Comparison of ENCODE assay signal across 10 mouse cellular contexts in genomic region chr5:35737231-35737901, GRCm38 (mm10). TPM values are rescaled to one million over a fixed set of nuclear protein-coding genes. Genes with fewer than 3 reads are reported as not detected.
DNase-seq lines count a peak whose midpoint lies in the region; ATAC-seq and TF ChIP-seq lines count a peak whose summit lies in the region.
"Had no signal": no experiment of that assay in that cellular context is flagged by ENCODE, and none has a peak within 500 bp of the region (broad histone marks: within the 10 kb centered on the region; RNA-seq: fewer than 3 reads in every experiment).

No protein-coding gene starts in this region.

- no peaks in the 10 kb centered on the region for H3K4me1 ChIP-seq in hindbrain, postnatal 0 days (ENCODE audit: insufficient read depth, low read length)
- no peaks in the 10 kb centered on the region for H3K4me1 ChIP-seq in hindbrain, embryonic 12.5 days
- peaks cover 41% of the 10 kb centered on the region for H3K4me1 ChIP-seq in lung, embryonic 16.5 days (replicated peaks; ENCODE audit: control insufficient read depth, insufficient read depth, low read length)
- H3K4me1 ChIP-seq in forebrain, embryonic 11.5 days (replicated peaks; ENCODE audit: control insufficient read depth, insufficient read depth, low read length) = no peaks in the 10 kb centered on the region

- H3K9ac ChIP-seq in hindbrain, postnatal 0 days (replicated peaks; ENCODE audit: low read length) = no peak overlapping the region
- no peak overlapping the region for H3K9ac ChIP-seq in hindbrain, embryonic 12.5 days
- H3K9ac ChIP-seq in lung, embryonic 16.5 days (ENCODE audit: low read length) = no peak overlapping the region
- H3K9ac ChIP-seq in forebrain, embryonic 11.5 days (ENCODE audit: low read length) = no peak overlapping the region

- peak; percentile 62 for DNase-seq in hindbrain, postnatal 0 days (ENCODE audit: low spot score)
- DNase-seq in adrenal gland, postnatal 36 days = peak; percentile 76 to 82
- DNase-seq in heart, postnatal 4 days = peak; percentile 79
- DNase-seq in Muller cell, postnatal 12 days (ENCODE audit: inconsistent ontology term) = no peak
- no peak for DNase-seq in forebrain, embryonic 11.5 days (ENCODE audit: low spot score)
- no peak for DNase-seq in thymus, postnatal 36 days

- H3K4me3 ChIP-seq in hindbrain, postnatal 0 days (ENCODE audit: low read length) = no peak overlapping the region
- no peak overlapping the region for H3K4me3 ChIP-seq in hindbrain, embryonic 12.5 days
- H3K4me3 ChIP-seq in lung, embryonic 16.5 days (ENCODE audit: low read length) = no peak overlapping the region
- no peak overlapping the region for H3K4me3 ChIP-seq in forebrain, embryonic 11.5 days (ENCODE audit: low read depth, low read length)

- 62% methylated on average over 20 of the region's 20 CpGs for WGBS in hindbrain, postnatal 0 days
- WGBS in hindbrain, embryonic 12.5 days = 80% methylated on average over 20 of the region's 20 CpGs
- 41% methylated on average over 20 of the region's 20 CpGs for WGBS in lung, embryonic 16.5 days
- 88% methylated on average over 20 of the region's 20 CpGs for WGBS in forebrain, embryonic 11.5 days

- no peaks in the 10 kb centered on the region for H3K9me3 ChIP-seq in hindbrain, postnatal 0 days (ENCODE audit: low read length)
- H3K9me3 ChIP-seq in hindbrain, embryonic 12.5 days (replicated peaks) = no peaks in the 10 kb centered on the region
- H3K9me3 ChIP-seq in lung, embryonic 16.5 days (ENCODE audit: control insufficient read depth, low read length) = no peaks in the 10 kb centered on the region
- H3K9me3 ChIP-seq in forebrain, embryonic 11.5 days (ENCODE audit: control insufficient read depth, low read length) = no peaks in the 10 kb centered on the region
- H3K9me3 ChIP-seq: G1E had no signal

- no peaks in the 10 kb centered on the region for H3K36me3 ChIP-seq in hindbrain, postnatal 0 days (ENCODE audit: insufficient read depth, low read length)
- no peaks in the 10 kb centered on the region for H3K36me3 ChIP-seq in hindbrain, embryonic 12.5 days
- H3K36me3 ChIP-seq in lung, embryonic 16.5 days (ENCODE audit: control insufficient read depth, insufficient read depth, low read length) = no peaks in the 10 kb centered on the region
- no peaks in the 10 kb centered on the region for H3K36me3 ChIP-seq in forebrain, embryonic 11.5 days (ENCODE audit: control insufficient read depth, insufficient read depth, low read length)
- H3K36me3 ChIP-seq: G1E had no signal

- ATAC-seq in hindbrain, postnatal 0 days = peak; percentile 37; the same call in 1 of the 2 replicates
- ATAC-seq in hindbrain, embryonic 12.5 days (ENCODE audit: low FRiP score) = no peak
- ATAC-seq in lung, embryonic 16.5 days (ENCODE audit: low read depth) = 0 out of 2 replicates have a peak, but pooled peaks have one; percentile 2
- ATAC-seq in forebrain, embryonic 11.5 days (replicated peaks; ENCODE audit: low FRiP score) = no peak

- H3K27ac ChIP-seq in hindbrain, postnatal 0 days = no peak overlapping the region
- no peak overlapping the region for H3K27ac ChIP-seq in hindbrain, embryonic 12.5 days
- peak overlapping the region; percentile 37 for H3K27ac ChIP-seq in lung, embryonic 16.5 days (ENCODE audit: low read length)
- H3K27ac ChIP-seq in forebrain, embryonic 11.5 days (ENCODE audit: low read depth, low read length) = no peak overlapping the region

- TF ChIP-seq CTCF in hindbrain, postnatal 0 days (IDR thresholded peaks at IDR 0.05; ENCODE audit: low read depth) = peak; percentile 11; the same call in 1 of the 2 replicates

- no peak overlapping the region for H3K4me2 ChIP-seq in hindbrain, postnatal 0 days (ENCODE audit: low read depth, low read length)
- no peak overlapping the region for H3K4me2 ChIP-seq in hindbrain, embryonic 12.5 days (replicated peaks)
- H3K4me2 ChIP-seq in lung, embryonic 16.5 days (ENCODE audit: low read depth, low read length) = 0 out of 2 replicates have a peak overlapping the region, but pooled peaks have one; percentile 4
- H3K4me2 ChIP-seq in forebrain, embryonic 11.5 days (ENCODE audit: low read depth, low read length, severe bottlenecking) = no peak overlapping the region

- H3K27me3 ChIP-seq in hindbrain, postnatal 0 days (ENCODE audit: insufficient read depth, low read length) = peaks cover 6% of the 10 kb centered on the region; the same call in 1 of the 2 replicates
- H3K27me3 ChIP-seq in hindbrain, embryonic 12.5 days = peaks cover 26% of the 10 kb centered on the region
- no peaks in the 10 kb centered on the region for H3K27me3 ChIP-seq in lung, embryonic 16.5 days (ENCODE audit: control insufficient read depth, insufficient read depth, low read depth, low read length)
- H3K27me3 ChIP-seq in forebrain, embryonic 11.5 days (ENCODE audit: control insufficient read depth, insufficient read depth, low read length) = no peaks in the 10 kb centered on the region; the same call in 1 of the 2 replicates

RNA-seq across cellular contexts. Expression of gene Sh3tc1, which starts 2.4 kb away (rescaled TPM):
- total RNA-seq in hindbrain, postnatal 0 days (2014; rRNA removed) = 2.8 and 4.1 TPM in 2 replicates
- polyA plus RNA-seq in hindbrain, postnatal 0 days (2015; fragmentation: Nextera tagmentation; extraction: Ambion mirVana) = 1.8 and 2.0 TPM in 2 replicates
- 4.0 and 4.7 TPM in 2 replicates for polyA plus RNA-seq in hindbrain, embryonic 12.5 days (2016; fragmentation: Nextera tagmentation; extraction: Ambion mirVana)
- 10 to 100 TPM; 16.8 to 24.0 TPM for total RNA-seq in adrenal gland, postnatal 36 days (2021)
- 10 to 100 TPM; 12.9 to 16.2 TPM for total RNA-seq in heart, postnatal 4 days (2021)
- 15.3 and 16.8 TPM in 2 replicates for polyA plus RNA-seq in lung, embryonic 16.5 days (2015; fragmentation: Nextera tagmentation; extraction: Ambion mirVana)
- polyA plus RNA-seq in forebrain, embryonic 11.5 days (2014; fragmentation: Nextera tagmentation; extraction: Ambion mirVana) = 3.4 TPM in 2 replicates

RNA-seq across cellular contexts. Expression of gene Ablim2, which starts 20.3 kb away (rescaled TPM):
- total RNA-seq in hindbrain, postnatal 0 days (2014; rRNA removed) = 35.7 and 44.6 TPM in 2 replicates
- 26.3 and 30.0 TPM in 2 replicates for polyA plus RNA-seq in hindbrain, postnatal 0 days (2015; fragmentation: Nextera tagmentation; extraction: Ambion mirVana)
- polyA plus RNA-seq in hindbrain, embryonic 12.5 days (2016; fragmentation: Nextera tagmentation; extraction: Ambion mirVana) = 3.7 and 3.9 TPM in 2 replicates
- total RNA-seq in adrenal gland, postnatal 36 days (2021) = 1 to 10 TPM; 6.2 to 8.5 TPM
- 10 to 100 TPM; 10.8 to 11.7 TPM for total RNA-seq in heart, postnatal 4 days (2021)
- 0.77 and 1.5 TPM in 2 replicates for polyA plus RNA-seq in lung, embryonic 16.5 days (2015; fragmentation: Nextera tagmentation; extraction: Ambion mirVana)
- polyA plus RNA-seq in forebrain, embryonic 11.5 days (2014; fragmentation: Nextera tagmentation; extraction: Ambion mirVana) = 0.09 TPM in 1 of 2 replicates, not detected in the other
- polyA plus RNA-seq: G1E had no signal

RNA-seq across cellular contexts. Expression of gene Htra3, which starts 57.8 kb away (rescaled TPM):
- total RNA-seq in hindbrain, postnatal 0 days (2014; rRNA removed) = 30.7 and 36.5 TPM in 2 replicates
- polyA plus RNA-seq in hindbrain, postnatal 0 days (2015; fragmentation: Nextera tagmentation; extraction: Ambion mirVana) = 19.6 and 20.1 TPM in 2 replicates
- 7.3 and 9.7 TPM in 2 replicates for polyA plus RNA-seq in hindbrain, embryonic 12.5 days (2016; fragmentation: Nextera tagmentation; extraction: Ambion mirVana)
- total RNA-seq in adrenal gland, postnatal 36 days (2021) = 10 to 100 TPM; 35.0 to 71.4 TPM
- 10 to 100 TPM; 23.3 to 30.8 TPM for total RNA-seq in heart, postnatal 4 days (2021)
- 36.9 and 37.9 TPM in 2 replicates for polyA plus RNA-seq in lung, embryonic 16.5 days (2015; fragmentation: Nextera tagmentation; extraction: Ambion mirVana)
- 5.7 and 6.3 TPM in 2 replicates for polyA plus RNA-seq in forebrain, embryonic 11.5 days (2014; fragmentation: Nextera tagmentation; extraction: Ambion mirVana)
- total RNA-seq: G1E; hematopoietic stem cell, adult 5-6 weeks had no signal
- polyA plus RNA-seq: G1E had no signal

Comparison
In these comparisons a context has a peak if more than half of its experiments do, and no peak if none do; other contexts are left out.
1. ATAC-seq: peak in hindbrain, postnatal 0 days (single experiment) and lung, embryonic 16.5 days (single experiment); none in hindbrain, embryonic 12.5 days (single experiment) and forebrain, embryonic 11.5 days (single experiment).
2. DNase-seq: peak in hindbrain, postnatal 0 days (single experiment), adrenal gland, postnatal 36 days (2 of 2) and heart, postnatal 4 days (single experiment); none in Muller cell, postnatal 12 days (single experiment), forebrain, embryonic 11.5 days (single experiment) and thymus, postnatal 36 days (0 of 2).